Mouse (Mus musculus) erythroblast, embryonic 14.5 days (primary cell): Measurements from ENCODE around the gene Ccdc155.

ENCODE experiments used
- GATA1 ChIP-seq: IDR thresholded peaks from 2 replicates; pipeline ENCODE4 v1.6.1; 2012; ENCODE audit warnings: low read length, inconsistent platforms, mixed read lengths
- TAL1 ChIP-seq: IDR thresholded peaks from 3 replicates; pipeline ENCODE4 v1.6.1; 2012; ENCODE audit warnings: low read length, inconsistent platforms, mixed read lengths

DNA sequence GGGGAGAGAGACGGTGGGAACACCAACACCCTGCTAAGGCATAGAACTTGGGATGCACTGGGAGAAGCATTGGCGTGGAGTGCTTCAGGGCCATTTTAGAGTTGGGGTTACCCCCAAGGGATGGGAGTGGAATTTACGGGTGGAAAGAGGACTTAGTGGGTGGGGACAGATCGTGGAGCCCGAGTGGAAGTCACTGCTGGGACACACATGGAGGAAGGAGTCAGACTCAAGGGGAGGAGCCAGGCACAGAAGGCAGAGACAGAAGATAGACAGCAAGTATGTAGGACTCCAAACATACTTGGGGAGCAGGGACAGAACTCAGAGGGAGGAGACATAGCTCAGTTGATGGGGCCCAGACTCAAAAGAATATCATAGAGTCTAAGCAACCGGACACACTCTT is 42.1 kb downstream of the Ccdc155 start:
- TF ChIP-seq GATA1 (no peak), TAL1 (no peak)
